Mouse (Mus musculus) embryonic facial prominence, embryonic 14.5 days (tissue): ENCODE measurements around the gene Agbl2. TPM values are rescaled to one million over a fixed set of nuclear protein-coding genes. Genes with fewer than 3 reads are reported as not detected.

Experiments
- ATAC-seq: fragments of 200-750 bp; cut with Nextera tagmentation; 2 replicates; pipeline ENCODE4 v1.8.0; 2017; ENCODE audit warnings: low read depth, moderate number of reproducible peaks, moderate TSS enrichment
- DNase-seq: peaks from one replicate; pipeline ENCODE4 v3.0.0-alpha.2; 2015; ENCODE audit warnings: low spot score
- H3K27ac ChIP-seq: fragments of 300-500 bp; sonication (generic); replicated peaks from 2 replicates; pipeline ENCODE4 v1.5.1; 2014; ENCODE audit warnings: low read depth, mild to moderate bottlenecking, low read length, moderate library complexity
- H3K27me3 ChIP-seq: fragments of 300-500 bp; sonication (generic); replicated peaks from 2 replicates; pipeline ENCODE4 v1.6.1; 2014; ENCODE audit warnings: low read length; ENCODE audit not compliant: control insufficient read depth, insufficient read depth
- H3K36me3 ChIP-seq: fragments of 300-500 bp; sonication (generic); 2 replicates; pipeline ENCODE4 v1.6.1; 2014; ENCODE audit warnings: low read length, mixed read lengths; ENCODE audit not compliant: control insufficient read depth, insufficient read depth
- H3K4me1 ChIP-seq: fragments of 300-500 bp; sonication (generic); 2 replicates; pipeline ENCODE4 v1.6.1; 2014; ENCODE audit warnings: antibody characterized with exemption, low read length; ENCODE audit not compliant: control insufficient read depth, insufficient read depth
- H3K4me2 ChIP-seq: fragments of 300-500 bp; sonication (generic); 2 replicates; pipeline ENCODE4 v1.6.1; 2014; ENCODE audit warnings: low read depth, mild to moderate bottlenecking, low read length, moderate library complexity, mixed read lengths
- H3K4me3 ChIP-seq: fragments of 300-500 bp; sonication (generic); 2 replicates; pipeline ENCODE4 v1.5.1; 2014; ENCODE audit warnings: low read depth, mild to moderate bottlenecking, low read length
- H3K9ac ChIP-seq: fragments of 300-500 bp; sonication (generic); 2 replicates; pipeline ENCODE4 v1.6.1; 2014; ENCODE audit warnings: low read depth, mild to moderate bottlenecking, low read length, moderate library complexity, mixed read lengths
- H3K9me3 ChIP-seq: fragments of 300-500 bp; sonication (generic); 2 replicates; pipeline ENCODE4 v1.6.1; 2016; ENCODE audit warnings: low read length; ENCODE audit not compliant: control insufficient read depth
- WGBS: fragments of 180-500 bp; shearing (Covaris S2); extraction: QIAGEN DNeasy Blood & Tissue Kit; methylation state at CpG from one replicate; pipeline ENCODE4 v1.1.7; 2014; 5-methylcytosine and 5-hydroxymethylcytosine counted together
- polyA plus RNA-seq: library from polyadenylated mRNA; unstranded; fragments of >200 nt; fragmentation: Nextera tagmentation; extraction: Ambion mirVana; gene quantifications from 2 replicates; pipeline ENCODE4 v1.2.1, GENCODE M21; 2014

Gene Agbl2
- polyA plus RNA-seq, 1 experiment from 2014 or later = 2.8 TPM

- Histone ChIP-seq H3K9me3 (no peaks in the 10 kb centered on the region), H3K36me3 (peaks cover 29% of the 10 kb centered on the region), H3K27ac (peak overlapping the region; percentile 67), H3K4me2 (no peak overlapping the region), H3K4me3 (no peak overlapping the region), H3K9ac (0 out of 2 replicates have a peak overlapping the region, but pooled peaks have one; percentile 19), H3K27me3 (no peaks in the 10 kb centered on the region), H3K4me1 (no peaks in the 10 kb centered on the region)
- ATAC-seq (0 out of 2 replicates have a peak, but pooled peaks have one; percentile 44), DNase-seq (peak; percentile 56)
- WGBS = 27% methylated on average over 4 of the region's 4 CpGs
Observed at GRCm38 (mm10) chr2:90870136-90870601, 87.6 kb downstream of the Agbl2 start.

GRCm38 (mm10) chr2:90871180-90871961, 88.8 kb downstream of the Agbl2 start:
- H3K4me1 ChIP-seq = no peaks in the 10 kb centered on the region
- no peak overlapping the region for H3K9ac ChIP-seq
- no peak overlapping the region for H3K27ac ChIP-seq
- DNase-seq (peak; percentile 44), ATAC-seq (no peak)
- 59% methylated on average over 8 of the region's 8 CpGs for WGBS
- peaks cover 18% of the 10 kb centered on the region; the same call in 1 of the 2 replicates for H3K36me3 ChIP-seq
- H3K9me3 ChIP-seq = no peaks in the 10 kb centered on the region
- H3K4me3 ChIP-seq = no peak overlapping the region
- no peaks in the 10 kb centered on the region for H3K27me3 ChIP-seq
- H3K4me2 ChIP-seq = no peak overlapping the region

- Histone ChIP-seq H3K4me1 (no peaks in the 10 kb centered on the region), H3K9me3 (no peaks in the 10 kb centered on the region), H3K9ac (no peak overlapping the region), H3K27me3 (no peaks in the 10 kb centered on the region), H3K36me3 (no peaks in the 10 kb centered on the region), H3K4me2 (no peak overlapping the region), H3K4me3 (no peak overlapping the region), H3K27ac (no peak overlapping the region)
- WGBS = 83% methylated on average over 1 of the region's 1 CpGs
- DNase-seq (no peak), ATAC-seq (no peak)
Observed at GRCm38 (mm10) chr2:90874025-90874424, 91.5 kb downstream of the Agbl2 start.

- H3K4me2 ChIP-seq = no peak overlapping the region
- H3K36me3 ChIP-seq = no peaks in the 10 kb centered on the region
- H3K9ac ChIP-seq = no peak overlapping the region
- H3K27ac ChIP-seq = no peak overlapping the region
- no peaks in the 10 kb centered on the region for H3K9me3 ChIP-seq
- H3K4me3 ChIP-seq = no peak overlapping the region
- no peaks in the 10 kb centered on the region for H3K27me3 ChIP-seq
- 63% methylated on average over 2 of the region's 2 CpGs for WGBS
- no peak for DNase-seq
- no peaks in the 10 kb centered on the region for H3K4me1 ChIP-seq
- ATAC-seq = no peak
Observed at GRCm38 (mm10) chr2:90875239-90875638, 92.7 kb downstream of the Agbl2 start.

DNA sequence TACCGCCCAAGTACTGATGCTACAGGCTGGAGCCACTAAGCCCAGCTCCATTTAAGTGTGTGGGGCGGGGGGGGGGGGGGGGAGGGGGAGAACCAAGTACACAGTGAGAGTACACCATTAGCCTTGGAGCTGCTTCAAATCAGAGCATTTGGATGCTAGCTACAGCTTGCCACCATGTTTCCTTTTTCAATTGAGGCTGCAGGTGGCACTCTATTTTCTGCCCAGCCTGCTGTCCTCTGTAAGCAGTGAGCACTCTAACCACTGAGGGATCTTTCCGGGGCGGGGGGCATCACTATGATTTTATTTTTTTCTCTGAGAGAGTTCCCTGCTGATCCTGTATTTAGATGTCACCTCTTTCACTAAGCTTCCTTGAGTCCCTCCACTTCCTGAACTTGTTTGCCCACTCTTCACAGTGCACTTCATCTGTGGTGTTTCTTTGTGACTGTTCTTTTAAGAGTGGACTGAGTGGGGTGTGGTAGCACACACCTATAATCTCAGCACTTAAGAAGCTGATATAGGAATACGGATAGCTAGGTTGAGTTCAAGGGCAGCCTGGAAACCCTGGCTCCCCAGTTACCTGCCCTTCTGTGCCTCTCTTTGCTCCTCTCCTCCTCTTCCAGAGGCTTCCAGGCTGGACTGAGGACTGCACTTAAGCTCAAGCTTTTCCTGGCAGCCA, 95.2 kb downstream of the Agbl2 start:
- Histone ChIP-seq H3K9me3 (no peaks in the 10 kb centered on the region), H3K4me2 (no peak overlapping the region), H3K27me3 (no peaks in the 10 kb centered on the region), H3K4me1 (no peaks in the 10 kb centered on the region), H3K27ac (no peak overlapping the region), H3K9ac (no peak overlapping the region), H3K36me3 (no peaks in the 10 kb centered on the region), H3K4me3 (no peak overlapping the region)
- DNase-seq (no peak), ATAC-seq (no peak)
- WGBS = 62% methylated on average over 5 of the region's 5 CpGs

GRCm38 (mm10) chr2:90879419-90879818, 96.9 kb downstream of the Agbl2 start:
- no peak overlapping the region for H3K4me3 ChIP-seq
- H3K27ac ChIP-seq = no peak overlapping the region
- no peaks in the 10 kb centered on the region for H3K4me1 ChIP-seq
- H3K9me3 ChIP-seq = peaks cover 10% of the 10 kb centered on the region; the same call in 1 of the 2 replicates
- DNase-seq (no peak), ATAC-seq (no peak)
- no peaks in the 10 kb centered on the region for H3K36me3 ChIP-seq
- H3K27me3 ChIP-seq = 0 out of 2 replicates have a peak, but pooled peaks cover under 1% of the 10 kb centered on the region
- no peak overlapping the region for H3K4me2 ChIP-seq
- no peak overlapping the region for H3K9ac ChIP-seq

GRCm38 (mm10) chr2:90880144-90880785, 97.7 kb downstream of the Agbl2 start:
- peaks cover 10% of the 10 kb centered on the region; the same call in 1 of the 2 replicates for H3K9me3 ChIP-seq
- no peak overlapping the region for H3K4me2 ChIP-seq
- H3K4me3 ChIP-seq = no peak overlapping the region
- H3K36me3 ChIP-seq = no peaks in the 10 kb centered on the region
- ATAC-seq = no peak
- H3K27me3 ChIP-seq = peaks cover 8% of the 10 kb centered on the region
- peaks cover 2% of the 10 kb centered on the region; the same call in 1 of the 2 replicates for H3K4me1 ChIP-seq
- 26% methylated on average over 6 of the region's 6 CpGs for WGBS
- H3K9ac ChIP-seq = no peak overlapping the region
- H3K27ac ChIP-seq = no peak overlapping the region
- DNase-seq = peak; percentile 29

GRCm38 (mm10) chr2:90881824-90882223, 99.3 kb downstream of the Agbl2 start:
- Histone ChIP-seq H3K36me3 (no peaks in the 10 kb centered on the region), H3K4me2 (no peak overlapping the region), H3K9me3 (peaks cover 10% of the 10 kb centered on the region; the same call in 1 of the 2 replicates), H3K4me3 (no peak overlapping the region), H3K4me1 (peaks cover 5% of the 10 kb centered on the region; the same call in 1 of the 2 replicates), H3K9ac (no peak overlapping the region), H3K27me3 (peaks cover 24% of the 10 kb centered on the region), H3K27ac (no peak overlapping the region)
- DNase-seq (no peak), ATAC-seq (no peak)
- 66% methylated on average over 2 of the region's 2 CpGs for WGBS
